Mouse (Mus musculus): ENCODE results near the gene Gm19426. TPM values are rescaled to one million over a fixed set of nuclear protein-coding genes. Genes with fewer than 3 reads are reported as not detected.

The Gm19426 gene
- total RNA-seq, 1 experiment: 13.1 TPM

GRCm38 (mm10) chr2:84744126-84744525 is 671 bp upstream of the Gm19426 start:
- H3K4me1 ChIP-seq (ENCODE audit: control insufficient read depth in 2 of 2, insufficient read depth in 2 of 2, low read length in 2 of 2, poor library complexity in 1 of 2): peaks cover 3 to 5% of the 10 kb centered on the region in 2 experiments; a peak in 2 of 4 replicates
- peak; percentile 79 for DNase-seq (ENCODE audit: low read depth, low spot score)
- peak overlapping the region; percentile 95 for H3K27ac ChIP-seq (ENCODE audit: insufficient read depth, low read depth, low read length, poor library complexity, severe bottlenecking)
- peak overlapping the region; percentile 85 to 99 for H3K4me3 ChIP-seq (ENCODE audit: insufficient read depth in 1 of 2, low read depth in 1 of 2, low read length in 2 of 2, poor library complexity in 1 of 2, severe bottlenecking in 1 of 2)
- in situ Hi-C loops (cut with MboI; ENCODE audit: low sequenced_read_pairs in 2 of 2, unreplicated experiment in 2 of 2): no loop called here
- TF ChIP-seq ZC3H11A (IDR thresholded peaks at IDR 0.05; ENCODE audit: borderline replicate concordance, low read depth, low read length): no peak
- TF ChIP-seq HCFC1 (IDR thresholded peaks at IDR 0.05; ENCODE audit: borderline replicate concordance, insufficient read depth, low read length): peak; percentile 51; the same call in 1 of the 2 replicates
- TF ChIP-seq MAFK (IDR thresholded peaks at IDR 0.05; ENCODE audit: insufficient read depth, low read depth, low read length): no peak
- TF ChIP-seq ZNF384 (IDR thresholded peaks at IDR 0.05; ENCODE audit: low read depth, low read length): 0 out of 2 replicates have a peak, but pooled peaks have one; percentile 27
- TF ChIP-seq CHD2 (IDR thresholded peaks at IDR 0.05; ENCODE audit: low read depth, low read length): peak; percentile 44; the same call in 1 of the 2 replicates
- no peaks in the 10 kb centered on the region for H3K9me3 ChIP-seq (ENCODE audit: control insufficient read depth, insufficient read depth, low read depth, low read length)
- H3K36me3 ChIP-seq (ENCODE audit: control insufficient read depth, insufficient read depth, low read length, poor library complexity, severe bottlenecking): peaks cover 13% of the 10 kb centered on the region
- peak overlapping the region; percentile 89 for H3K9ac ChIP-seq (ENCODE audit: insufficient read depth, low read depth, low read length, poor library complexity, severe bottlenecking)

GRCm38 (mm10) chr2:84742451-84743283 is 788 bp downstream of the Gm19426 start:
- peak overlapping the region; percentile 99 for H3K27ac ChIP-seq (ENCODE audit: insufficient read depth, low read depth, low read length, poor library complexity, severe bottlenecking)
- H3K9ac ChIP-seq (ENCODE audit: insufficient read depth, low read depth, low read length, poor library complexity, severe bottlenecking): peak overlapping the region; percentile 99
- peak overlapping the region; percentile 85 to 99 for H3K4me3 ChIP-seq (ENCODE audit: insufficient read depth in 1 of 2, low read depth in 1 of 2, low read length in 2 of 2, poor library complexity in 1 of 2, severe bottlenecking in 1 of 2)
- in situ Hi-C loops (cut with MboI; ENCODE audit: low sequenced_read_pairs in 2 of 2, unreplicated experiment in 2 of 2): no loop called here
- DNase-seq (ENCODE audit: low read depth, low spot score): peak; percentile 95
- no peaks in the 10 kb centered on the region for H3K9me3 ChIP-seq (ENCODE audit: control insufficient read depth, insufficient read depth, low read depth, low read length)
- H3K4me1 ChIP-seq (ENCODE audit: control insufficient read depth in 2 of 2, insufficient read depth in 2 of 2, low read length in 2 of 2, poor library complexity in 1 of 2): peaks cover 5 to 8% of the 10 kb centered on the region in 2 experiments; a peak in 3 of 4 replicates
- TF ChIP-seq ZNF384 (IDR thresholded peaks at IDR 0.05; ENCODE audit: low read depth, low read length) (no peak), HCFC1 (IDR thresholded peaks at IDR 0.05; ENCODE audit: borderline replicate concordance, insufficient read depth, low read length) (peak; percentile 72), CHD2 (IDR thresholded peaks at IDR 0.05; ENCODE audit: low read depth, low read length) (peak; percentile 44; the same call in 1 of the 2 replicates), ZC3H11A (IDR thresholded peaks at IDR 0.05; ENCODE audit: borderline replicate concordance, low read depth, low read length) (no peak), MAFK (IDR thresholded peaks at IDR 0.05; ENCODE audit: insufficient read depth, low read depth, low read length) (no peak)
- H3K36me3 ChIP-seq (ENCODE audit: control insufficient read depth, insufficient read depth, low read length, poor library complexity, severe bottlenecking): peaks cover 13% of the 10 kb centered on the region

DNA sequence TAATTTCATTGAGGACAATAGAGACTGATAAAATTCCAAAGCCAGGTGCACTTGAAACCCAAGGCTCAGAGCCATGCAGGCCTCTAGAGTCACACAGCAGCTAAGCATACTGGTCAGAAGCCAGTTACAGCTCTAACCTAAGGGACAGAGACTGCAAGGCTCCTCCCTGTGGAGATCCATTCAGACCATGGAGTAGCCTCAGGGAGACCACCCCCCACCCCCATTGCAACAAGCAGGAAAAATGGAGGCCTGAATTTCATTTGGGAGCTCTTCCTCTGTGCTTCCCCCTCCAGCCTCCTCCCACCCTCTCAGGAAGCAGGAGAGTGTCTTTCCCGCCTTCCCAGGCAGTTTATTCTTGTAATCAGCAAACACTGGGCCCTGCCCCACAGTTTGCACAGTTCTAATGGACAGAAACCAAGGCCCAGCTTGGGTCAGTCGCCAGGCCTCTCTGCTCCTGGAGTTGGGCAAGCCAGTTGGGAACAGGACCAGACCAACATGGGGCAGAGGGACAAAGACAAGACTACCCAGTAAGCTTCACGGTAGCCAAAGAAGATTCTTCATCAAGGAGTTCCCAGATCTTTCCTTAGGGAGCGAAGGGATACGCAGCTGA is 1.5 kb downstream of the Gm19426 start:
- H3K36me3 ChIP-seq (ENCODE audit: control insufficient read depth, insufficient read depth, low read length, poor library complexity, severe bottlenecking): peaks cover 13% of the 10 kb centered on the region
- H3K9ac ChIP-seq (ENCODE audit: insufficient read depth, low read depth, low read length, poor library complexity, severe bottlenecking): peak overlapping the region; percentile 99
- in situ Hi-C loops (cut with MboI; ENCODE audit: low sequenced_read_pairs in 2 of 2, unreplicated experiment in 2 of 2): no loop called here
- H3K4me3 ChIP-seq (ENCODE audit: insufficient read depth in 1 of 2, low read depth in 1 of 2, low read length in 2 of 2, poor library complexity in 1 of 2, severe bottlenecking in 1 of 2): peak overlapping the region; percentile 85 to 99
- TF ChIP-seq CHD2 (IDR thresholded peaks at IDR 0.05; ENCODE audit: low read depth, low read length): no peak
- no peak for TF ChIP-seq ZNF384 (IDR thresholded peaks at IDR 0.05; ENCODE audit: low read depth, low read length)
- no peak for TF ChIP-seq MAFK (IDR thresholded peaks at IDR 0.05; ENCODE audit: insufficient read depth, low read depth, low read length)
- no peak for TF ChIP-seq HCFC1 (IDR thresholded peaks at IDR 0.05; ENCODE audit: borderline replicate concordance, insufficient read depth, low read length)
- no peak for TF ChIP-seq ZC3H11A (IDR thresholded peaks at IDR 0.05; ENCODE audit: borderline replicate concordance, low read depth, low read length)
- H3K4me1 ChIP-seq (ENCODE audit: control insufficient read depth in 2 of 2, insufficient read depth in 2 of 2, low read length in 2 of 2, poor library complexity in 1 of 2): peaks cover 8 to 12% of the 10 kb centered on the region in 2 experiments; a peak in 3 of 4 replicates
- peak overlapping the region; percentile 99 for H3K27ac ChIP-seq (ENCODE audit: insufficient read depth, low read depth, low read length, poor library complexity, severe bottlenecking)
- no peak for DNase-seq (ENCODE audit: low read depth, low spot score)
- H3K9me3 ChIP-seq (ENCODE audit: control insufficient read depth, insufficient read depth, low read depth, low read length): no peaks in the 10 kb centered on the region

- Histone ChIP-seq H3K4me1 (ENCODE audit: control insufficient read depth in 2 of 2, insufficient read depth in 2 of 2, low read length in 2 of 2, poor library complexity in 1 of 2) (peaks cover 8 to 18% of the 10 kb centered on the region in 2 experiments), H3K36me3 (ENCODE audit: control insufficient read depth, insufficient read depth, low read length, poor library complexity, severe bottlenecking) (peaks cover 13% of the 10 kb centered on the region), H3K27ac (ENCODE audit: insufficient read depth, low read depth, low read length, poor library complexity, severe bottlenecking) (peak overlapping the region; percentile 99), H3K9me3 (ENCODE audit: control insufficient read depth, insufficient read depth, low read depth, low read length) (no peaks in the 10 kb centered on the region), H3K9ac (ENCODE audit: insufficient read depth, low read depth, low read length, poor library complexity, severe bottlenecking) (peak overlapping the region; percentile 52), H3K4me3 (ENCODE audit: insufficient read depth in 1 of 2, low read depth in 1 of 2, low read length in 2 of 2, poor library complexity in 1 of 2, severe bottlenecking in 1 of 2) (peak overlapping the region; percentile 85 to 99)
- TF ChIP-seq CHD2 (IDR thresholded peaks at IDR 0.05; ENCODE audit: low read depth, low read length): no peak
- no peak for TF ChIP-seq MAFK (IDR thresholded peaks at IDR 0.05; ENCODE audit: insufficient read depth, low read depth, low read length)
- no peak for TF ChIP-seq ZC3H11A (IDR thresholded peaks at IDR 0.05; ENCODE audit: borderline replicate concordance, low read depth, low read length)
- no peak for TF ChIP-seq HCFC1 (IDR thresholded peaks at IDR 0.05; ENCODE audit: borderline replicate concordance, insufficient read depth, low read length)
- no peak for TF ChIP-seq ZNF384 (IDR thresholded peaks at IDR 0.05; ENCODE audit: low read depth, low read length)
- in situ Hi-C loops (cut with MboI; ENCODE audit: low sequenced_read_pairs in 2 of 2, unreplicated experiment in 2 of 2): no loop called here
- DNase-seq (ENCODE audit: low read depth, low spot score): no peak
Observed at GRCm38 (mm10) chr2:84740608-84741333, 2.7 kb downstream of the Gm19426 start.

Data from ES-E14 (cell line).